Mouse (Mus musculus): ENCODE measurements around the gene Arid4a.

DNA sequence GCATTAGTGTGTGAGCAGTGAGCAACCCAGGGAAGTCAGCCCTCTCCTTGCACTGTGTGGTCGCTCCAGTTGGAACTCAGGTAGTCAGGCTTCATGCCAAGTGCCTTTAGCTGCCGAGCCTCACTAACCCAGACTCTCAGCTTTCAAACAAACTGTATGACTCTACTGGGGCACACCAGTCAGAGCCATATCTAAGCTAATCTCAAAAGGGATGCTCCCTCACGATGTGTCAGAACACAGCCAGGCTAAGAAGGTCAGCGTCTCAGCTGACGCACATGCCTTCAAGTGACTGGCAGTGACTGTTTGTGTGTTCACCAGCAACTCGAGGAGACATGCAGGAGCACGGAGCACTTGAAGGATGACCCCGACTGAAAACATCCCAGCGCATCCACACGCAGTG lies 106.9 kb downstream of the Arid4a start:
- TF ChIP-seq GATA1 (IDR thresholded peaks at IDR 0.05; ENCODE audit: borderline replicate concordance, low read length) = no peak
- TF ChIP-seq FLI1 (IDR thresholded peaks at IDR 0.05; ENCODE audit: low read length) = no peak

Data from megakaryocyte, embryonic 14.5 days (primary cell).